Mouse (Mus musculus) layer of hippocampus, adult 2 months (tissue): ENCODE data around the gene Pfn3. TPM values are rescaled to one million over a fixed set of nuclear protein-coding genes. Genes with fewer than 3 reads are reported as not detected.

Source experiments
- DNase-seq, 2 experiments: peaks; one replicate each; pipeline ENCODE4 v3.0.0; 2022; ENCODE audit warnings: low spot score in 2 of 2
- H3K27ac ChIP-seq: fragments of 200-600 bp; 2 replicates; pipeline ENCODE4 v1.8.1; 2022
- H3K4me3 ChIP-seq: fragments of 200-600 bp; 2 replicates; pipeline ENCODE4 v1.8.1; 2022; ENCODE audit warnings: mild to moderate bottlenecking
- CTCF ChIP-seq: fragments of 200-600 bp; conservative IDR thresholded peaks from 2 replicates; pipeline ENCODE4 v1.8.1; 2022; ENCODE audit warnings: antibody characterized with exemption, mild to moderate bottlenecking, moderate library complexity
- total RNA-seq, 2 experiments: library from RNA; stranded (reverse); gene quantifications; 2 replicates each; pipeline ENCODE4 v1.2.3; 2021

Gene Pfn3
- total RNA-seq, 2 experiments from 2014 or later: not detected

DNA sequence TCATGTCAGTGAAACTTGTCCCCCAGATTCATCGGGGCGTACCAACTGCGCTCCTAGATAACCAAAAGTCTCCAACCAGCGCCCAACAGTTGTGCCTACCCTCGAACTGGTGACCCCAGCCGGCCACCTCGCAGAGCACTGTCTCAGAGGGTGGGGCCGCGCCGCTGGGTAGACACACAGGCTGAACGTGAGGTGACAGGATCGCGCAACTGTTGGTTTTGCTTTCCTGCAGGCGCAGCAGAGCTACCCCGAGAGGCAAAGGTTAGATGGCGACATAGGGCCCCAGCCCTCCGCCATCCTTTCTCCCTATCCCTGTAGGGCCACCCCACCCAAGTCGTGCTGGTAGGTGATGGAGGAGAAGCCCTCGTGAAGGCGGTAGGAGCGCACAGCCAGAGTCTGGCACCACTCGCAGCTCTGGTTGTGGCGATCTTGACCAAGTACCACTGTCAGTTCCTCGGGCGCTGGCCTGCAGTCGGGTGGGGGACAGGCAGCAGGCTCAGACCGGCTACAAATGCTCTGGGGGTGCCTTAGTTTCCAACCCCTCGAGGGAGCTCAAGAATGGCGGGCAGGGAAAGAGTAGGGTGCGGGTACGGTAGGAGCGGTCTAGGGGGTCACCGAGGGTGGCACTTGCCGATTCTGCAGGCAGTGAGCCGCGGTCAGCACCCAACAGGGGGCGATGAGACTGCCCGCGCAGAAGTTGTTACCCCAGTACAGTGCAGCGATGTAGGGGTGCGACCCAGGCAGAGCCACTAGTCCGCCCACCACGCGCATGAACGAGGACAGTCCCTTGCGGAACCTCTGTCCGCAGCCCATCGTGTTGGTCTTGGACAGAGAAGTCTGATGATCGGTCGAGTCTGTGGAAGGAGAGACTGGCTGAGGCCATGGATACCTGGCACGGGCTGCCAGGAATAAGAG is 5.2 kb upstream of the Pfn3 start:
- no peak for TF ChIP-seq CTCF
- no peak overlapping the region for H3K27ac ChIP-seq
- no peak for DNase-seq
- peak overlapping the region; percentile 49; the same call in 1 of the 2 replicates for H3K4me3 ChIP-seq

DNA sequence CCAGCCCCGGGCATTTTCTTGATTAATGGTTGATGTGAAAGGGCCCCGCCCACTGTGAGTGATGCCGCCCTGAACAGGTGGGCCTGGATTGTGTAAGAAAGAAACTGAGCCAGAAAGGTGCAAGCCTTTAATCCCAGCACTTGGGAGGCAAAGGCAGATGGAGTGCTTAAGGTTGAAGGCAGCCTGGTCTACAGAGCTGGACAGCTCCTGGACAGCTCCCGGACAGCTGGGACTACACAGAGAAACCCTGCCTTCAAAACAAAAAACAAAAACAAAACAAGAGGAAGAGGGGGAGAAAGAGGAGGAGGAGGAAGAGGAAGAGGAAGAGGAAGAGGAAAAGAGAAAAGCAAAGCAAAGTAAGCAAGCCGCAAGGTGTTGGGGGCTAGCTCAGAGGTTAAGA is 4.1 kb upstream of the Pfn3 start:
- DNase-seq: no peak
- TF ChIP-seq CTCF: no peak
- H3K27ac ChIP-seq: no peak overlapping the region
- H3K4me3 ChIP-seq: no peak overlapping the region

DNA sequence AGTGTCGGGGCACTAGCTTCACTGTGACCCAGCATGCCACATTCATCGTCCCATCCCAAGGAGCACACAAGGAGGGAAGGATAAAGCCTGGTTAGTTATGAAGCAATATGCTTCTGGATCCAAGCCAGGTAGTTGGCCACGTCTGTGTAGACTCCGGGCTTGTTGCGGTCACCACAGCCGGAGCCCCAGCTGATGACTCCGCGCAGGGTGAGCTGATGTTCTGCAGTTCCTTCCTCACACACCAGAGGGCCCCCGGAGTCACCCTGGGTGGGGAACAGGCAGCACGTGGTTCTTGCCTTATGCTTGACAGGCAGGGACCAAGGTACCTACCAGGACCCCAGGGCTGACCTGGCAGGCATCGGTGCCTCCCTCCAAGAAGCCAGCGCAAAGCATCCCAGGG is 3.0 kb upstream of the Pfn3 start:
- no peak overlapping the region for H3K4me3 ChIP-seq
- DNase-seq: peak; percentile 81 to 85
- TF ChIP-seq CTCF: peak; percentile 95
- no peak overlapping the region; the same call in 1 of the 2 replicates for H3K27ac ChIP-seq

DNA sequence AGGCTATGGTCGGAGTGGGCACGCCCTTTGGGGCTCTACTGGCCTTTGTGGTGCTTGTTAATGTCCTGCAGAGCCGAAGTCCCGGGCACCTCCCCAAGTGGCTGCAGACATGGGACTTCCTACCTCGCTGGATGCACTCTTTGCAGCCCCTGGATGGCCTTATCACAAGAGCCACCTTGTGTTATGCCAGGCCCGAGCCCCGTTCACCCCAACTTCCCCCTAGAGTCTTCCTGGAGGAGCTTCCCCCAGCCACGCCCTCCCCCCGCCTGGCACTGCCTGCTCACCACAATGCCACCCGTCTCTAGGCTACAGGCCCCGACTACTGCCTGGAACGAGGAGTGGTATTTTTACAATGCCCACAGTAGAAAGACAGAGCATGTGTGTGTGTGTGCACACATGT is 1.7 kb downstream of the Pfn3 start:
- TF ChIP-seq CTCF: no peak
- no peak for DNase-seq
- Histone ChIP-seq H3K27ac (no peak overlapping the region), H3K4me3 (no peak overlapping the region)

DNA sequence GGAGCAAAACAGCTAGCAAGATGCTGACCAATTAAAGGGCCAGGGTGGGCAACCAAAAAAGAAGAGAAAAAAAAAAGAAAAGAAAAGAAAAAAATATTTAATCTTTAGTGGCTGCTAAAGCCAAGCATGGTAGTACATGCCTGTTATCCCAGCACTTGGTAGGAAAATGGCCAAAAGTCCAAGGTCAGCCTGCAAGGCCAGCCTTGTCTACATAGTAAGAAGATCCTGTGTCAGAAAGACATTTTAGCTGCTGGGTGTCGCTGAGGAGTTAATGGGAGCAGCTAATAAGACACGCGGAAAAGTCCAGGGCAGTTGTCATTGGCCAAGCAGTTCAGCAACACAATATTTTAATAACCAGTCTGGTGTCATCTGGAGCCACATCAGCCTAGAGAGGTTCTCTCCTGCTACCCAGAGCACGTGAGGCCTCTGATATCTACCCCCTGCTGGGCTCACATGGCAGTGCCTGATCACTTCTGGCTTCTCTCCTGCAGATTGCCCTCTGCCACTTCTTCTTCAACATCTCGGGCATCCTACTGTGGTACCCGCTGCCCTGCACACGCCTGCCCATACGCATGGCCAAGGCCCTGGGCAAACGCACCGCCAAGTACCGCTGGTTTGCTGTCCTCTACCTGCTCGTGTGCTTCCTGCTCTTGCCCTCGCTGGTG is 2.3 kb downstream of the Pfn3 start:
- no peak for DNase-seq
- peak; percentile 37 for TF ChIP-seq CTCF
- Histone ChIP-seq H3K4me3 (no peak overlapping the region), H3K27ac (no peak overlapping the region)

DNA sequence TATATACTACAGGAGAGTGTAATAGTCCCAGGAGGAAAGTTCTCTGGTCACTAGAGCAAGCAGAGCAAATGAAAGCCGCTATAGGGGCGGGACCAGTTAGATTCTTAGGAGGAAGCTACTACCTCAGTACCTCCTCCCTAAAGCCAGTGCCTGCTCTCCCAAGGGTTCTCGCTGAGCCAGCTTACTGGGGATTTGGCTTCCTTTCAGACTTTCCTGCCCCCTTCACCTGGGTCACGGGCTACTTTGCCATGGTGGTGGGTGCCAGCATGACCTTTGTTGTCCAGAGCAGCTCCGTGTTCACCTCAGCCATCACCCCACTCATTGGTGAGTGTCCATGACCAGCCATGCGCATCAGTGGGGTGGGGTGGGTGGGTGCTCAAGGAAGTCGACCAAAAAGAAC is 3.2 kb downstream of the Pfn3 start:
- no peak overlapping the region for H3K4me3 ChIP-seq
- TF ChIP-seq CTCF: no peak
- no peak for DNase-seq
- no peak overlapping the region for H3K27ac ChIP-seq

DNA sequence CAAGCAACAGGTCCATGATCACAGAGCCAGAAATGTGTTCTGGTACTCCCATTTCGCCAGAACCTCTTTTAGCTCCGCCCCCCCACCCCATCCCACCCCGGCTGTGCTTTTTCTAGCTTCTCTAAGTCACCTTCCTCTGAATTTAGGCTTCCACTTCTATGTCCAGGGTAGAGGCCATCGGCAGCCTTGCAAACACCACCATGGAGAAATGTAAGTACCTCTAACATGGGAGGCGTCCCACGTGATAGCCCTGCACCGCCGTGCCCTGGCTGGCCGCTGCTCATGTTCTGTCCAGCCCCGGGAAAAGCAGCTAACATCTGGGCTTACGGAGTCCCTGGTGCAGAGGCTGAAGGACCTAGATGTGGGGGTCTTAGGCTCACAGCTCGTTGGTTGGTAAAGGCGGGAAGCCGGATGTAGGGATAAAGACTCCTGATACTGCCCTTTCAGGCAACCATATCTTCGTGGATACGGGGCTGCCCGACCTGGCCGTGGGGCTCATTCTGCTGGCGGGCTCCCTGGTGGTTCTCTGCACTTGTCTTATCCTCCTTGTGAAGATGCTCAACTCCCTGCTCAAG is 6.4 kb downstream of the Pfn3 start:
- no peak for TF ChIP-seq CTCF
- no peak for DNase-seq
- no peak overlapping the region for H3K27ac ChIP-seq
- H3K4me3 ChIP-seq: no peak overlapping the region

DNA sequence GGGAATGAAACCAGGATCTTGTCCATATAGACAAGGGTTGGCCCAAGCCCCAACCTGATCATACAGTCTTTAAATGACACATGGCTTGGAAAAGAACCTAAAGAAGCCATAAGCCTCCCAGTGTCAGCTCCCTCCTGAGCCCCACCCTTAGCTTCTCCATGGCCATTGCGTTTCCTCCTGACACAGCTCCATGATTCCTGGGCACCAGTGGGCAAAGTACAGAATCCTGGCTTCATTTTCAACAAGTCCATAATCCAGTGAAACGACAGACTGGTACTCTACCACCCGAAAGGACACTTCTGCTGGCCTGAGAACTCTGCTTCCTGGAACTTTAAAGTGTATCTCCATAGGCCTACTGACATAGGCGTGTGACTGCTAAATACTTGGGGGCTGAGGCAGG is 7.7 kb downstream of the Pfn3 start:
- H3K27ac ChIP-seq: no peak overlapping the region
- DNase-seq: no peak
- no peak overlapping the region for H3K4me3 ChIP-seq
- no peak for TF ChIP-seq CTCF

DNA sequence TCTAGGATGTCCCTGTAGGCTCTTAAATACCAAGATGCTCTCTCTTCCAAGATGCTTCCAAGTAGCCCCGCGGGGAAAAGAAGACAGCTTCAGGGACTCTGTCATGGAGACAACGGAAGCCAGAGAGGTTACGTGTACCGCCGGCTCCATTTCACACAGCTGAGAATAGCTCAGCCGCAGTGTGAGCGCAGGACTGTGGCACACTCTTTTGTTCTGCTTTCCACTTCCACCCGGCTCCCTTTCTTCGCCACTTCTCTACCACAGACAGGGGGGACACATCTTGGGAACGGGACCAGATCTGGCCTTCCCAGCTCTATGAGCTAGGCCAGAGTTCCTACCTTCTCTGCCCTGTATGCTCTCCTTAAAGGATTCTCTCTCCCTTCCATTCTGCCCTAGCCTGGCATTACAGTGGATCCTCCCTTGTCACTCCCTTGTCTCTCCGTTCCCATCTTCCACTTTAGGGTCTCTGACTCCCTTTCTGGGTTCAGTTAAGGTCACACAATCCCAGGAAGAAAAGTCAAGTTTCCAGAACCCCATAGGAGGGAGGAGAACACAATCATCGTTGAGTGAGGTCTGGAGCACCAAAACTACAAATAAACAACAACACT is 9.1 kb downstream of the Pfn3 start:
- DNase-seq: no peak
- Histone ChIP-seq H3K27ac (peak overlapping the region; percentile 81), H3K4me3 (no peak overlapping the region)
- no peak for TF ChIP-seq CTCF

DNA sequence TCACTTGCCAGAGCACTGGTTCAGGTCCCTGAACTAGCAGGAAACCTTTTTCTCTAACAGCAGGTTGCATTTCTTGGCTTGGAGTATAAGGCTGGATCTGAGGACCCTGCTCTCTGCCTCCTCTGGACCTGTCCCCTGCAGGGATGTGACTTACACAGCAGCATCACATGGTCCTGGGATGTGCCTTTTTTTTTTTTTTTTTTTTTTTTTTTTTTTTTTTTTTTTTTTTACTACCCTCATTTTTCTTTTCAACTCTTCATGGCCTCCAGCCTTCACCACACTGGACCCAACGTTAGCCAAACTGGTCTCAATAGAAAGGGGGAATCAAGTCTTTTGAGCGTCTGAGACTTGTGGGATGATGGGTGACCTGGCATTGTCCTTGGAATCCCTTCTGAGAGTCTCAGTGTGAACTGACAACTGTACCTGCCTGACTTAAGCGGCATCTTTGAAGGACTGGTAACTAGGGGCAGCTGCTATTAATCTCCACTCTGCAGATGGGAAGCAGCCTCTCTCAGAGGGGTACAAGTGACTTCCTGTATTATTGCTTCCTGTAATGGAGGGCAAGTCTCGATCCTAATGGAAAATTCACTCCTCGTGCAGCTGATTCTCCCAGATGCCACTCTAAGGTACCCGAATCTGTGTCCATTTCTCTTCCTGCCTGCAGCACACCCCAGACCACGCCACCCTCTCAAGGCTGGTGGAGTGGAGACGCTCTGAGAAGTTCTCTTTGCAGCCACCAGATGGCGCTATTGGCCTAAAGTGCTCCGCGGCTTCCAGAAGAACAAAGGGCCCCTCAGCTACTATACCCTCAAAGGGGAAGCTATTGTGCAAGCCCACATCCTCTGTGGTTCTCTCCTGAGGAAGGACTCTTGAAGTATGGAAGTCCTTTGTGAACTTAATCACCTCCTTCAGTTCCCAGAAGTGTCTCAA is 9.9 kb downstream of the Pfn3 start:
- DNase-seq: peak; percentile 82 to 83
- H3K27ac ChIP-seq: peak overlapping the region; percentile 81
- TF ChIP-seq CTCF: peak; percentile 99
- no peak overlapping the region for H3K4me3 ChIP-seq

DNA sequence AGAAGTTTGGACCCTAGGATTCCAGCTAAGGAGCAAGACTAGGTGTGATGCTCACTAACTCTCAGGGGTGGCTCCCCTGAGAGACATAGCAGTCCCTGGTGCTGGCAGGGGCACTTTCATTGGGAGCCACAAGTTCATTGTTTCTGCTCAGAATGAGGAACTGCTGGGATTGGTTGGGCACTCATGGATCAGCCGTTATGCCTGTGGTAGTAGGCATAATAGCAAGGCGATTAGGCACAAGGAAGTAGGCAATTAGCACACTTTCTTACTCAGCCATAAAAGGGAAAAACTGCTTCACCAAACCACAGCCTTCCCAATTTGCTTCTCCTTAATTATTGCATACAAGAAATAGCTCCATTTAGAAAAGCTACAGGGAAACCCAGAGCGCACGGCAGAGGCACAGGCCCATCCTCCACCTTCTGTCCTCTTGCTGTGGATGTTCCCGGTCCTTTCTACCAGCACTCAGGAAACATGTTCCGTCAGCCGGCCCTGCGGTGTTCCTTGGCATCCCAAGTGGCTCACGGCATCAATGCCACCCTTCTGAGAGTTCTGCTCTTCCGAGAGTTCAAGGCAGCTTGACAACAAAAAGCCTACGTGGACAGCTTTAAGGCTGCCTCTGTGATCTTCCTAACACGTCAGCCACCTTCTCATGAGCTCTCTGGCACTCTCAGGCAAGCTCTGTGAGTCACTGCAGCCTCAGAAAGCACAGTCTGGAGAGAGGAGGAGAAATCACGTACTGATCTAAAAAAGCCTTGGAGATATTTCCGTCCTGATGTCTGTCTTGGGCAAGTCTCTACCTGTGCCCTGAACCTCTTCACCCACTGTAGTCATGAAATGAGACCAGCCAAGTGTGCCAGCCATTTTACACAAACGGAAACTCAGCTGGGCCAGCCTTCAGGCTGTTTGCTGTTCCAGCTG is 10.8 kb downstream of the Pfn3 start:
- no peak overlapping the region; the same call in 1 of the 2 replicates for H3K4me3 ChIP-seq
- no peak for TF ChIP-seq CTCF
- peak in 1 of 2 experiments; percentile 58 for DNase-seq
- peak overlapping the region; percentile 81 for H3K27ac ChIP-seq
